Mouse (Mus musculus): ENCODE results near the gene Gpsm2.

GRCm38 (mm10) chr3:108726413-108726812 is 4.3 kb upstream of the Gpsm2 start:
- TF ChIP-seq CTCF (IDR thresholded peaks at IDR 0.05) (no peak), EP300 (IDR thresholded peaks at IDR 0.05) (no peak)

Measured in lung, postnatal 0 days (tissue).